Mouse (Mus musculus): ENCODE results near the gene Bbs7.

DNA sequence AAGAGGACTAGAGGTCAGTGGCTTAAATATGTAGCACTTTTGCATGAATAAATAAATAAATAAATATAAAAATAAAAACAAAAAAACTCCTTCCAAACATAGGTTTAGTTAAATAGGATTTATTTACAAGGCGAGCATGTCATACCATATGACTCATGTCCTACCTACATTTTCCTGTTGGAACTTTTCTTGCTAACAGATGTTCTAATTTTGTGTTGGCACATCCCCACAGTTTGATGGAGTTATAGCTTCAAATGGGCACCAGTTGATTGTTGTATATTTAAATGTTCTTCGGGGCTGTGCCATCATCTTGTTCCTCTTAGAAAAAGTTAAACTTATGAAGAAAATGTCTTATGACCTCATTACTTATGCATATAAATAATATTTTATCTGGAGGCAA lies 71.9 kb downstream of the Bbs7 start:
- no peak for TF ChIP-seq POLR2A (IDR thresholded peaks at IDR 0.05; ENCODE audit: control insufficient read depth, extremely low read depth, insufficient read depth, low read length, poor library complexity)
- TF ChIP-seq CTCF (IDR thresholded peaks at IDR 0.05; ENCODE audit: borderline replicate concordance, control insufficient read depth, extremely low read depth, insufficient read depth, low read length, poor library complexity): no peak
